ENCODE assay signal across 9 mouse cellular contexts in the genomic region with DNA sequence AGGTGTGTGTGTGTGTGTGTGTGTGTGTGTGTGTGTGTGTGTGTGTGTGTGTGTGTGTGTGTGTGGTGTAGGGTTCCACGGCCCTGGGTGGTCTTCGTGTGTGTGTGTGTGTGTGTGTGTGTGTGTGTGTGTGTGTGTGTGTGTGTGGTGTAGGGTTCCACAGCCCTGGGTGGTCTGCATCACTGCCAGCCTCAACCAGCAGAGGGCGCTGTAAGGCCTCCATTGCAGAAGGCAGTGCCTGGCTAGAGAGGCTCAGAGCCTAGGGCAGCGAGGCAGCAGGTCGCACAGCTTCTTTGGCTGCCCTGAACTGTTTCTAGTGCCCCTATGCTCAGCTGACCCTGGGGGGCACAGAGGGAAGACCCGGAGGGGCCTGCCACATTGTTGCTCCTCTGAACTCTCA.
DNase-seq lines count a peak whose midpoint lies in the region; ATAC-seq and TF ChIP-seq lines count a peak whose summit lies in the region.
"Had no signal": no experiment of that assay in that cellular context is flagged by ENCODE, and none has a peak within 500 bp of the region (broad histone marks: within the 10 kb centered on the region; RNA-seq: fewer than 3 reads in every experiment).

No protein-coding gene starts in this region.

- WGBS in kidney, adult 2 months, result 36% methylated on average over 6 of the region's 6 CpGs
- 29% methylated on average over 4 of the region's 6 CpGs for WGBS in kidney, embryonic 15.5 days

- no peaks in the 10 kb centered on the region for H3K36me3 ChIP-seq in kidney, adult 2 months (ENCODE audit: control insufficient read depth, insufficient read depth, low read length)
- no peaks in the 10 kb centered on the region for H3K36me3 ChIP-seq in kidney, embryonic 15.5 days

- H3K4me3 ChIP-seq in kidney, adult 2 months (ENCODE audit: insufficient read depth, low read depth, low read length), result no peak overlapping the region
- H3K4me3 ChIP-seq in kidney, embryonic 15.5 days (replicated peaks), result no peak overlapping the region
- H3K4me3 ChIP-seq: megakaryocyte, embryonic 14.5 days had no signal

- peak; percentile 56 for TF ChIP-seq CTCF in kidney, adult 2 months (conservative IDR thresholded peaks at IDR 0.05; ENCODE audit: insufficient read depth, insufficient read length, low read depth, low read length)

- H3K9me3 ChIP-seq in kidney, embryonic 15.5 days (replicated peaks), result no peaks in the 10 kb centered on the region

- no peak overlapping the region for H3K4me2 ChIP-seq in kidney, embryonic 15.5 days

- no peak for TF ChIP-seq POLR2A in kidney, adult 2 months (IDR thresholded peaks at IDR 0.05; ENCODE audit: low read depth, low read length)

- H3K27me3 ChIP-seq in kidney, adult 2 months (replicated peaks; ENCODE audit: control insufficient read depth, insufficient read depth, low read length), result no peaks in the 10 kb centered on the region
- H3K27me3 ChIP-seq in kidney, embryonic 15.5 days, result peaks cover 29% of the 10 kb centered on the region

- DNase-seq in kidney, adult 2 months, result no peak
- peak; percentile 79 for DNase-seq in ZHBTc4 (ENCODE audit: low read depth, low spot score)
- DNase-seq in cerebellum, postnatal 14 days, result peak; percentile 82 to 90
- peak; percentile 34 for DNase-seq in gastrocnemius, postnatal 14 days
- DNase-seq in lung, postnatal 36 days, result peak; percentile 11
- peak; percentile 81 for DNase-seq in right cerebral cortex, postnatal 4 days

- H3K27ac ChIP-seq in kidney, adult 2 months (ENCODE audit: insufficient read depth, low read depth, low read length), result no peak overlapping the region
- H3K27ac ChIP-seq in kidney, embryonic 15.5 days, result no peak overlapping the region

- ATAC-seq in kidney, embryonic 15.5 days (replicated peaks; ENCODE audit: low FRiP score), result no peak
- no peak for ATAC-seq in megakaryocyte, adult 5-6 weeks (ENCODE audit: poor library complexity, severe bottlenecking)

- H3K9ac ChIP-seq in kidney, embryonic 15.5 days, result no peak overlapping the region

- H3K4me1 ChIP-seq in kidney, adult 2 months (ENCODE audit: control insufficient read depth, insufficient read depth, low read length), result no peaks in the 10 kb centered on the region
- peaks cover 7% of the 10 kb centered on the region; the same call in 1 of the 2 replicates for H3K4me1 ChIP-seq in kidney, embryonic 15.5 days
- H3K4me1 ChIP-seq: megakaryocyte, embryonic 14.5 days had no signal

- intact Hi-C loops in gastrocnemius, postnatal 14 days (cut with DNase I; ENCODE audit: low total_unique reads), result no loop called here
